Mouse (Mus musculus) bone marrow macrophage, adult 2 months (primary cell): Measurements from ENCODE around the gene Tex12.

Experiments
- CTCF ChIP-seq: IDR thresholded peaks from 2 replicates; pipeline ENCODE4 v1.5.1; 2012; ENCODE audit warnings: low read depth, mild to moderate bottlenecking, low read length, moderate library complexity
- POLR2A ChIP-seq: IDR thresholded peaks from 2 replicates; pipeline ENCODE4 v1.6.1; 2012; ENCODE audit warnings: mild to moderate bottlenecking, low read depth, low read length, borderline replicate concordance

GRCm38 (mm10) chr9:50522574-50522973 is 38.6 kb downstream of the Tex12 start:
- TF ChIP-seq CTCF (no peak), POLR2A (no peak)
